Mouse (Mus musculus) megakaryocyte, embryonic 14.5 days (primary cell): ENCODE data around the gene En2. TPM values are rescaled to one million over a fixed set of nuclear protein-coding genes. Genes with fewer than 3 reads are reported as not detected.

ENCODE experiments used
- H3K27me3 ChIP-seq: replicated peaks from 2 replicates; pipeline ENCODE3; 2012; ENCODE audit warnings: inconsistent platforms
- H3K36me3 ChIP-seq: replicated peaks from 2 replicates; pipeline ENCODE3; 2012; ENCODE audit warnings: low read length, inconsistent platforms, mixed read lengths
- H3K4me1 ChIP-seq: 2 replicates; pipeline ENCODE4 v1.6.1; 2012; ENCODE audit warnings: inconsistent platforms
- H3K4me3 ChIP-seq: replicated peaks from 2 replicates; pipeline ENCODE3; 2012; ENCODE audit warnings: moderate library complexity, mild to moderate bottlenecking, inconsistent platforms
- H3K9me3 ChIP-seq: 2 replicates; pipeline ENCODE4 v1.6.1; 2012; ENCODE audit warnings: inconsistent platforms
- FLI1 ChIP-seq: IDR thresholded peaks from 2 replicates; pipeline ENCODE4 v1.6.1; 2012; ENCODE audit warnings: low read length, inconsistent platforms, mixed read lengths
- GATA1 ChIP-seq: IDR thresholded peaks from 3 replicates; pipeline ENCODE4 v1.6.1; 2012; ENCODE audit warnings: mixed read lengths, low read length, inconsistent platforms, borderline replicate concordance
- polyA plus RNA-seq: library from polyadenylated mRNA; stranded (reverse); fragments of >175 nt; gene quantifications from 2 replicates; pipeline ENCODE4 v1.2.3, GENCODE M21; 2012; ENCODE audit warnings: low replicate concordance; ENCODE audit not compliant: insufficient read depth

Gene En2
- 0.47 TPM in 1 of 2 replicates, not detected in the other for polyA plus RNA-seq

- Histone ChIP-seq H3K4me3 (peak within 1 kb of the TSS; percentile 86), H3K9me3 (0 out of 2 replicates have a peak, but pooled peaks cover 6% of the 10 kb centered on the region), H3K27me3 (peaks cover 94% of the 10 kb centered on the region), H3K4me1 (peaks cover 54% of the 10 kb centered on the region), H3K36me3 (no peaks in the 10 kb centered on the region)
- TF ChIP-seq GATA1, result no peak
- TF ChIP-seq FLI1, result no peak
These were observed at the start of gene En2 for GRCm38 (mm10) chr5:28165358-28166255. En2 (plus strand) TSS chr5:28165694.

- peaks cover 78% of the 10 kb centered on the region for H3K27me3 ChIP-seq
- H3K4me1 ChIP-seq, result peaks cover 15% of the 10 kb centered on the region
- TF ChIP-seq GATA1, result no peak
- no peak for TF ChIP-seq FLI1
- H3K4me3 ChIP-seq, result no peak overlapping the region
- no peaks in the 10 kb centered on the region for H3K36me3 ChIP-seq
- no peaks in the 10 kb centered on the region for H3K9me3 ChIP-seq
These were observed 48.1 kb upstream of the En2 start for GRCm38 (mm10) chr5:28117251-28117880.

GRCm38 (mm10) chr5:28117882-28118530, 47.5 kb upstream of the En2 start:
- TF ChIP-seq FLI1 (no peak), GATA1 (no peak)
- H3K4me3 ChIP-seq, result peak overlapping the region; percentile 83
- peaks cover 78% of the 10 kb centered on the region for H3K27me3 ChIP-seq
- H3K9me3 ChIP-seq, result no peaks in the 10 kb centered on the region
- H3K36me3 ChIP-seq, result no peaks in the 10 kb centered on the region
- peaks cover 16% of the 10 kb centered on the region for H3K4me1 ChIP-seq

GRCm38 (mm10) chr5:28118531-28118925, 47.0 kb upstream of the En2 start:
- Histone ChIP-seq H3K4me1 (peaks cover 21% of the 10 kb centered on the region), H3K36me3 (no peaks in the 10 kb centered on the region), H3K27me3 (peaks cover 80% of the 10 kb centered on the region), H3K9me3 (no peaks in the 10 kb centered on the region), H3K4me3 (peak overlapping the region; percentile 83)
- TF ChIP-seq FLI1, result no peak
- no peak for TF ChIP-seq GATA1

- Histone ChIP-seq H3K36me3 (no peaks in the 10 kb centered on the region), H3K9me3 (no peaks in the 10 kb centered on the region), H3K4me1 (peaks cover 31% of the 10 kb centered on the region), H3K4me3 (no peak overlapping the region), H3K27me3 (peaks cover 80% of the 10 kb centered on the region)
- TF ChIP-seq FLI1, result no peak
- TF ChIP-seq GATA1, result no peak
These were observed 45.9 kb upstream of the En2 start for GRCm38 (mm10) chr5:28119576-28119975.

- H3K9me3 ChIP-seq, result no peaks in the 10 kb centered on the region
- H3K4me1 ChIP-seq, result peaks cover 28% of the 10 kb centered on the region
- TF ChIP-seq GATA1 (no peak), FLI1 (no peak)
- peaks cover 94% of the 10 kb centered on the region for H3K27me3 ChIP-seq
- peak overlapping the region; percentile 60 for H3K4me3 ChIP-seq
- no peaks in the 10 kb centered on the region for H3K36me3 ChIP-seq
These were observed 42.7 kb upstream of the En2 start for GRCm38 (mm10) chr5:28122491-28123454.

GRCm38 (mm10) chr5:28123455-28123825, 42.1 kb upstream of the En2 start:
- no peaks in the 10 kb centered on the region for H3K36me3 ChIP-seq
- H3K27me3 ChIP-seq, result peaks cover 94% of the 10 kb centered on the region
- TF ChIP-seq GATA1 (no peak), FLI1 (no peak)
- no peaks in the 10 kb centered on the region for H3K9me3 ChIP-seq
- peaks cover 21% of the 10 kb centered on the region for H3K4me1 ChIP-seq
- H3K4me3 ChIP-seq, result peak overlapping the region; percentile 50

GRCm38 (mm10) chr5:28124321-28125230, 40.9 kb upstream of the En2 start:
- H3K27me3 ChIP-seq, result peaks cover 90% of the 10 kb centered on the region
- no peak overlapping the region for H3K4me3 ChIP-seq
- H3K9me3 ChIP-seq, result no peaks in the 10 kb centered on the region
- no peaks in the 10 kb centered on the region for H3K36me3 ChIP-seq
- no peak for TF ChIP-seq GATA1
- no peak for TF ChIP-seq FLI1
- peaks cover 18% of the 10 kb centered on the region for H3K4me1 ChIP-seq
